Mouse (Mus musculus) forebrain, embryonic 12.5 days (tissue): ENCODE data around the gene Gk5. TPM values are rescaled to one million over a fixed set of nuclear protein-coding genes. Genes with fewer than 3 reads are reported as not detected.

Experiments used
- ATAC-seq: fragments of 200-750 bp; cut with Nextera tagmentation; 2 replicates; pipeline ENCODE4 v1.8.0; 2017; ENCODE audit warnings: moderate TSS enrichment; ENCODE audit not compliant: low FRiP score
- H3K27ac ChIP-seq: fragments of 300-500 bp; sonication (generic); 2 replicates; pipeline ENCODE4 v1.5.1; 2016; ENCODE audit warnings: mild to moderate bottlenecking
- H3K27me3 ChIP-seq: fragments of 300-500 bp; sonication (generic); 2 replicates; pipeline ENCODE4 v1.6.1; 2016; ENCODE audit warnings: mild to moderate bottlenecking
- H3K36me3 ChIP-seq: fragments of 300-500 bp; sonication (generic); replicated peaks from 2 replicates; pipeline ENCODE4 v1.6.1; 2016; ENCODE audit warnings: mild to moderate bottlenecking
- H3K4me1 ChIP-seq: fragments of 300-500 bp; sonication (generic); 2 replicates; pipeline ENCODE4 v1.6.1; 2016
- H3K4me2 ChIP-seq: fragments of 300-500 bp; sonication (generic); 2 replicates; pipeline ENCODE4 v1.6.1; 2016; ENCODE audit warnings: mild to moderate bottlenecking, moderate library complexity
- H3K4me3 ChIP-seq: fragments of 300-500 bp; sonication (generic); replicated peaks from 2 replicates; pipeline ENCODE4 v1.5.1; 2016; ENCODE audit warnings: mild to moderate bottlenecking
- H3K9ac ChIP-seq: fragments of 300-500 bp; sonication (generic); 2 replicates; pipeline ENCODE4 v1.6.1; 2016; ENCODE audit warnings: mild to moderate bottlenecking
- H3K9me3 ChIP-seq: fragments of 300-500 bp; sonication (generic); 2 replicates; pipeline ENCODE4 v1.6.1; 2016
- WGBS: fragments of 180-500 bp; shearing (Covaris S2); methylation state at CpG from one replicate; pipeline ENCODE4 v1.1.7; 2016; 5-methylcytosine and 5-hydroxymethylcytosine counted together
- polyA plus RNA-seq: library from polyadenylated mRNA; unstranded; fragments of >200 nt; fragmentation: Nextera tagmentation; extraction: Ambion mirVana; gene quantifications from 2 replicates; pipeline ENCODE4 v1.2.1, GENCODE M21; 2016

Gk5 gene
- polyA plus RNA-seq, 1 experiment from 2014 or later = 4.3 TPM

GRCm38 (mm10) chr9:96118216-96118615 lies 946 bp upstream of the Gk5 start:
- H3K4me1 ChIP-seq = 0 out of 2 replicates have a peak, but pooled peaks cover 2% of the 10 kb centered on the region
- H3K9me3 ChIP-seq = no peaks in the 10 kb centered on the region
- no peak overlapping the region for H3K27ac ChIP-seq
- ATAC-seq = no peak
- 85% methylated on average over 4 of the region's 4 CpGs for WGBS
- H3K4me2 ChIP-seq = peak overlapping the region; percentile 75
- no peak overlapping the region; the same call in 1 of the 2 replicates for H3K4me3 ChIP-seq
- no peaks in the 10 kb centered on the region for H3K36me3 ChIP-seq
- no peak overlapping the region for H3K9ac ChIP-seq
- H3K27me3 ChIP-seq = peaks cover 15% of the 10 kb centered on the region; the same call in 1 of the 2 replicates

- WGBS = 50% methylated on average over 5 of the region's 5 CpGs
- no peak overlapping the region for H3K9ac ChIP-seq
- ATAC-seq = no peak
- no peaks in the 10 kb centered on the region for H3K4me1 ChIP-seq
- H3K4me3 ChIP-seq = no peak overlapping the region
- H3K4me2 ChIP-seq = no peak overlapping the region
- H3K36me3 ChIP-seq = no peaks in the 10 kb centered on the region
- no peaks in the 10 kb centered on the region for H3K27me3 ChIP-seq
- no peaks in the 10 kb centered on the region for H3K9me3 ChIP-seq
- H3K27ac ChIP-seq = no peak overlapping the region
These were observed 8.8 kb downstream of the Gk5 start for GRCm38 (mm10) chr9:96127972-96128371.

GRCm38 (mm10) chr9:96132956-96133603 lies 13.9 kb downstream of the Gk5 start:
- 84% methylated on average over 4 of the region's 4 CpGs for WGBS
- H3K27me3 ChIP-seq = no peaks in the 10 kb centered on the region
- H3K36me3 ChIP-seq = no peaks in the 10 kb centered on the region
- H3K4me2 ChIP-seq = no peak overlapping the region
- no peak overlapping the region for H3K4me3 ChIP-seq
- H3K9ac ChIP-seq = no peak overlapping the region
- peaks cover 10% of the 10 kb centered on the region for H3K4me1 ChIP-seq
- H3K27ac ChIP-seq = no peak overlapping the region
- no peak for ATAC-seq
- no peaks in the 10 kb centered on the region for H3K9me3 ChIP-seq

GRCm38 (mm10) chr9:96134470-96134869 lies 15.3 kb downstream of the Gk5 start:
- H3K9me3 ChIP-seq = no peaks in the 10 kb centered on the region
- no peaks in the 10 kb centered on the region for H3K36me3 ChIP-seq
- WGBS = 68% methylated on average over 7 of the region's 7 CpGs
- H3K9ac ChIP-seq = no peak overlapping the region
- H3K4me2 ChIP-seq = no peak overlapping the region
- ATAC-seq = no peak
- no peak overlapping the region for H3K27ac ChIP-seq
- H3K4me3 ChIP-seq = no peak overlapping the region
- peaks cover 10% of the 10 kb centered on the region for H3K4me1 ChIP-seq
- no peaks in the 10 kb centered on the region for H3K27me3 ChIP-seq

- no peaks in the 10 kb centered on the region for H3K9me3 ChIP-seq
- H3K4me2 ChIP-seq = no peak overlapping the region
- 73% methylated on average over 8 of the region's 8 CpGs for WGBS
- no peaks in the 10 kb centered on the region for H3K36me3 ChIP-seq
- no peak overlapping the region for H3K27ac ChIP-seq
- no peak for ATAC-seq
- no peaks in the 10 kb centered on the region for H3K27me3 ChIP-seq
- peaks cover 10% of the 10 kb centered on the region for H3K4me1 ChIP-seq
- H3K9ac ChIP-seq = no peak overlapping the region
- H3K4me3 ChIP-seq = no peak overlapping the region
These were observed 15.8 kb downstream of the Gk5 start for GRCm38 (mm10) chr9:96134916-96135315.

GRCm38 (mm10) chr9:96135461-96135860 lies 16.3 kb downstream of the Gk5 start:
- no peak overlapping the region for H3K27ac ChIP-seq
- H3K4me1 ChIP-seq = peaks cover 10% of the 10 kb centered on the region
- H3K4me3 ChIP-seq = no peak overlapping the region
- WGBS = 41% methylated on average over 7 of the region's 7 CpGs
- H3K9me3 ChIP-seq = no peaks in the 10 kb centered on the region
- H3K27me3 ChIP-seq = no peaks in the 10 kb centered on the region
- H3K9ac ChIP-seq = no peak overlapping the region
- no peaks in the 10 kb centered on the region for H3K36me3 ChIP-seq
- H3K4me2 ChIP-seq = no peak overlapping the region
- ATAC-seq = no peak

- Histone ChIP-seq H3K4me3 (no peak overlapping the region), H3K27me3 (no peaks in the 10 kb centered on the region), H3K27ac (no peak overlapping the region), H3K4me2 (no peak overlapping the region), H3K9ac (no peak overlapping the region), H3K4me1 (peaks cover 10% of the 10 kb centered on the region), H3K9me3 (no peaks in the 10 kb centered on the region), H3K36me3 (no peaks in the 10 kb centered on the region)
- no peak for ATAC-seq
- WGBS = 92% methylated on average over 9 of the region's 9 CpGs
These were observed 19.8 kb downstream of the Gk5 start for GRCm38 (mm10) chr9:96138958-96139357.

GRCm38 (mm10) chr9:96139876-96140275 lies 20.7 kb downstream of the Gk5 start:
- Histone ChIP-seq H3K27ac (no peak overlapping the region), H3K4me3 (no peak overlapping the region), H3K36me3 (no peaks in the 10 kb centered on the region), H3K27me3 (no peaks in the 10 kb centered on the region), H3K4me1 (peaks cover 10% of the 10 kb centered on the region), H3K9ac (no peak overlapping the region), H3K9me3 (no peaks in the 10 kb centered on the region), H3K4me2 (no peak overlapping the region)
- 43% methylated on average over 5 of the region's 5 CpGs for WGBS
- no peak for ATAC-seq

- Histone ChIP-seq H3K9me3 (no peaks in the 10 kb centered on the region), H3K4me2 (no peak overlapping the region), H3K9ac (no peak overlapping the region), H3K27ac (no peak overlapping the region), H3K27me3 (no peaks in the 10 kb centered on the region), H3K36me3 (no peaks in the 10 kb centered on the region), H3K4me3 (no peak overlapping the region), H3K4me1 (no peaks in the 10 kb centered on the region)
- WGBS = 67% methylated on average over 7 of the region's 7 CpGs
- no peak for ATAC-seq
These were observed 21.8 kb downstream of the Gk5 start for GRCm38 (mm10) chr9:96140931-96141330.

GRCm38 (mm10) chr9:96142499-96142898 lies 23.3 kb downstream of the Gk5 start:
- ATAC-seq = no peak
- Histone ChIP-seq H3K36me3 (no peaks in the 10 kb centered on the region), H3K4me3 (no peak overlapping the region), H3K27me3 (no peaks in the 10 kb centered on the region), H3K9me3 (no peaks in the 10 kb centered on the region), H3K9ac (no peak overlapping the region), H3K27ac (no peak overlapping the region), H3K4me2 (no peak overlapping the region), H3K4me1 (no peaks in the 10 kb centered on the region)
- 69% methylated on average over 6 of the region's 6 CpGs for WGBS

- H3K9ac ChIP-seq = no peak overlapping the region
- ATAC-seq = no peak
- no peaks in the 10 kb centered on the region for H3K4me1 ChIP-seq
- no peaks in the 10 kb centered on the region for H3K9me3 ChIP-seq
- no peak overlapping the region for H3K4me2 ChIP-seq
- no peak overlapping the region for H3K27ac ChIP-seq
- no peaks in the 10 kb centered on the region for H3K27me3 ChIP-seq
- no peak overlapping the region for H3K4me3 ChIP-seq
- WGBS = 92% methylated on average over 4 of the region's 4 CpGs
- no peaks in the 10 kb centered on the region for H3K36me3 ChIP-seq
These were observed 24.5 kb downstream of the Gk5 start for GRCm38 (mm10) chr9:96143633-96144032.

GRCm38 (mm10) chr9:96144883-96145282 lies 25.7 kb downstream of the Gk5 start:
- Histone ChIP-seq H3K9ac (no peak overlapping the region), H3K27ac (no peak overlapping the region), H3K4me3 (no peak overlapping the region), H3K4me1 (no peaks in the 10 kb centered on the region), H3K36me3 (no peaks in the 10 kb centered on the region), H3K27me3 (no peaks in the 10 kb centered on the region), H3K4me2 (no peak overlapping the region), H3K9me3 (no peaks in the 10 kb centered on the region)
- ATAC-seq = no peak

- Histone ChIP-seq H3K36me3 (no peaks in the 10 kb centered on the region), H3K9ac (no peak overlapping the region), H3K4me1 (no peaks in the 10 kb centered on the region), H3K27ac (no peak overlapping the region), H3K27me3 (no peaks in the 10 kb centered on the region), H3K4me2 (no peak overlapping the region), H3K9me3 (no peaks in the 10 kb centered on the region), H3K4me3 (no peak overlapping the region)
- WGBS = 89% methylated on average over 7 of the region's 7 CpGs
- ATAC-seq = no peak
These were observed 33.6 kb downstream of the Gk5 start for GRCm38 (mm10) chr9:96152801-96153200.
